Mouse (Mus musculus): ENCODE measurements around the gene Klhl10. TPM values are rescaled to one million over a fixed set of nuclear protein-coding genes. Genes with fewer than 3 reads are reported as not detected.

Klhl10 gene
- polyA plus RNA-seq, 1 experiment = 0.72 TPM

Other genes with a start within 250 kb of the Klhl10 start
- gene Krt9, start 248.7 kb upstream of the Klhl10 start, polyA plus RNA-seq (2012; rRNA removed) = 8.3 and 9.4 TPM in 2 replicates
- gene Krt14, start 234.4 kb upstream of the Klhl10 start, polyA plus RNA-seq (2012; rRNA removed) = 0.08 and 0.12 TPM in 2 replicates
- not detected in 2 replicates for gene Krt16, start 193.0 kb upstream of the Klhl10 start, polyA plus RNA-seq (2012; rRNA removed)
- gene Krt17, start 180.9 kb upstream of the Klhl10 start, polyA plus RNA-seq (2012; rRNA removed) = 0.23 and 0.28 TPM in 2 replicates
- gene Krt42, start 172.0 kb upstream of the Klhl10 start, polyA plus RNA-seq (2012; rRNA removed) = 0.14 TPM in 1 of 2 replicates, not detected in the other
- gene Eif1, start 122.0 kb upstream of the Klhl10 start, polyA plus RNA-seq (2012; rRNA removed) = 510 and 517 TPM in 2 replicates
- not detected in 2 replicates for gene Gast, start 107.5 kb upstream of the Klhl10 start, polyA plus RNA-seq (2012; rRNA removed)
- 251 and 269 TPM in 2 replicates for gene Hap1, start 85.8 kb upstream of the Klhl10 start, polyA plus RNA-seq (2012; rRNA removed)
- gene Jup, start 44.2 kb upstream of the Klhl10 start, polyA plus RNA-seq (2012; rRNA removed) = 71.3 and 71.5 TPM in 2 replicates
- 13.6 and 15.8 TPM in 2 replicates for gene P3h4, start 27.1 kb upstream of the Klhl10 start, polyA plus RNA-seq (2012; rRNA removed)
- gene Fkbp10, start 26.2 kb upstream of the Klhl10 start, polyA plus RNA-seq (2012; rRNA removed) = 10.6 and 10.8 TPM in 2 replicates
- 63.7 and 77.3 TPM in 2 replicates for gene Nt5c3b, start 109 bp upstream of the Klhl10 start, polyA plus RNA-seq (2012; rRNA removed)
- gene Klhl11, start 30.8 kb downstream of the Klhl10 start, polyA plus RNA-seq (2012; rRNA removed) = 13.6 and 13.7 TPM in 2 replicates
- gene Acly, start 86.1 kb downstream of the Klhl10 start, polyA plus RNA-seq (2012; rRNA removed) = 108 and 113 TPM in 2 replicates
- gene Ttc25, start 103.7 kb downstream of the Klhl10 start, polyA plus RNA-seq (2012; rRNA removed) = 1.5 and 2.0 TPM in 2 replicates
- 227 and 230 TPM in 2 replicates for gene Cnp, start 133.0 kb downstream of the Klhl10 start, polyA plus RNA-seq (2012; rRNA removed)
- 23.5 and 27.3 TPM in 2 replicates for gene Nkiras2, start 177.3 kb downstream of the Klhl10 start, polyA plus RNA-seq (2012; rRNA removed)
- 224 and 228 TPM in 2 replicates for gene Dnajc7, start 178.3 kb downstream of the Klhl10 start, polyA plus RNA-seq (2012; rRNA removed)